Mouse (Mus musculus) megakaryocyte, embryonic 14.5 days (primary cell): ENCODE measurements around the gene Hp1bp3.

Experiments used
- FLI1 ChIP-seq: IDR thresholded peaks from 2 replicates; pipeline ENCODE4 v1.6.1; 2012; ENCODE audit warnings: low read length, inconsistent platforms, mixed read lengths
- GATA1 ChIP-seq: IDR thresholded peaks from 3 replicates; pipeline ENCODE4 v1.6.1; 2012; ENCODE audit warnings: mixed read lengths, low read length, inconsistent platforms, borderline replicate concordance

DNA sequence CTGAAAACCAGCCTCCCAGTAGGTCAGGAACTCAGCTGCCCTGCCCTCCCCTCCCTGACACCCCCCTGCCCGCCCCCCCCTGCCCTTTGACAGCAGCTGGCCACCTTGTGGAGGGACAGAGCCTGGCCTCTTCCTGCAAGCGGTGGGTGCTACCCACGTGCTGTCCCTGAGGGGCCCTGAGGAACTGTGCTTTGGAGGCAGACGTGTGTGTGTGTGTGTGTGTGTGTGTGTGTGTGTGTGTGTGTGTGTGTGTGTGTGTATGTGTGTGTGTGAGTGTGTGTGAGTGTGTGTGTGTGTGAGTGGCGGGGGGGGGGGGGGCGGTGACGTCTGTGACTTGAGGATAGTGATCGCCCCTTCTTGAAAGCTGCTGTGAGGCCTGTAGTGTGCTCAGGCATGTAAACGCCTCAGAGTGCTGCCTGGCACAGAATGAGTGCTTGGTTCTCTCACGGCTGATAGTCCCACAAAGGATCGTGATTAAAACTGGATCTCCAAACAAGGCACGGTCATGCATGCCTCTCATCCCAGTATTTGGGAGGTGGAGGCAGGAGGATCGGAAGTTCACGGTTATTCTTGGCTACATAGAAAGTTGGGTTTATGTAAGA is 78.0 kb downstream of the Hp1bp3 start:
- TF ChIP-seq GATA1, result no peak
- TF ChIP-seq FLI1, result no peak
